Mouse (Mus musculus) lung, postnatal 0 days (tissue): ENCODE results near the gene Galnt14. TPM values are rescaled to one million over a fixed set of nuclear protein-coding genes. Genes with fewer than 3 reads are reported as not detected.

Source experiments
- ATAC-seq: fragments of 200-750 bp; cut with Nextera tagmentation; 2 replicates; pipeline ENCODE4 v1.8.0; 2017; ENCODE audit warnings: moderate library complexity
- DNase-seq: peaks from one replicate; pipeline ENCODE4 v3.0.0-alpha.2; 2016; ENCODE audit warnings: low spot score
- H3K27ac ChIP-seq: fragments of 300-500 bp; sonication (generic); 2 replicates; pipeline ENCODE4 v1.5.1; 2014; ENCODE audit warnings: antibody characterized with exemption, mild to moderate bottlenecking, low read length, mixed read lengths
- H3K27me3 ChIP-seq: fragments of 300-500 bp; sonication (generic); replicated peaks from 2 replicates; pipeline ENCODE4 v1.6.1; 2014; ENCODE audit warnings: low read length, mixed read lengths; ENCODE audit not compliant: insufficient read depth
- H3K36me3 ChIP-seq: fragments of 300-500 bp; sonication (generic); 2 replicates; pipeline ENCODE4 v1.6.1; 2014; ENCODE audit warnings: low read length, mixed read lengths; ENCODE audit not compliant: insufficient read depth
- H3K4me1 ChIP-seq: fragments of 300-500 bp; sonication (generic); 2 replicates; pipeline ENCODE4 v1.6.1; 2014; ENCODE audit warnings: antibody characterized with exemption, low read depth, low read length, mixed read lengths; ENCODE audit not compliant: insufficient read depth
- H3K4me2 ChIP-seq: fragments of 300-500 bp; sonication (generic); replicated peaks from 2 replicates; pipeline ENCODE4 v1.6.1; 2014; ENCODE audit warnings: low read depth, mild to moderate bottlenecking, low read length, moderate library complexity, mixed read lengths
- H3K4me3 ChIP-seq: fragments of 300-500 bp; sonication (generic); 2 replicates; pipeline ENCODE4 v1.5.1; 2014; ENCODE audit warnings: low read depth, low read length
- H3K9ac ChIP-seq: fragments of 300-500 bp; sonication (generic); replicated peaks from 2 replicates; pipeline ENCODE4 v1.6.1; 2014; ENCODE audit warnings: low read depth, mild to moderate bottlenecking
- H3K9me3 ChIP-seq: fragments of 300-500 bp; sonication (generic); 2 replicates; pipeline ENCODE4 v1.6.1; 2016; ENCODE audit warnings: low read length, mixed read lengths
- CTCF ChIP-seq: IDR thresholded peaks from 2 replicates; pipeline ENCODE4 v1.5.1; 2016; ENCODE audit warnings: antibody characterized with exemption, mild to moderate bottlenecking
- EP300 ChIP-seq: IDR thresholded peaks from 2 replicates; pipeline ENCODE4 v1.6.1; 2016; ENCODE audit warnings: antibody characterized with exemption, mild to moderate bottlenecking, control low read depth
- WGBS: fragments of 180-500 bp; shearing (Covaris S2); extraction: QIAGEN DNeasy Blood & Tissue Kit; methylation state at CpG from one replicate; pipeline ENCODE4 v1.1.7; 2014; 5-methylcytosine and 5-hydroxymethylcytosine counted together
- polyA plus RNA-seq: library from polyadenylated mRNA; unstranded; fragments of >200 nt; fragmentation: Nextera tagmentation; extraction: Ambion mirVana; gene quantifications from 2 replicates; pipeline ENCODE4 v1.2.1, GENCODE M21; 2015

The Galnt14 gene
- polyA plus RNA-seq, 1 experiment from 2014 or later: 0.06 TPM

- no peak for DNase-seq
Observed at GRCm38 (mm10) chr17:73701016-73701415, 9.2 kb downstream of the Galnt14 start.

GRCm38 (mm10) chr17:73699881-73700280 is 10.4 kb downstream of the Galnt14 start:
- Histone ChIP-seq H3K27me3 (no peaks in the 10 kb centered on the region), H3K4me1 (no peaks in the 10 kb centered on the region), H3K4me3 (no peak overlapping the region), H3K4me2 (no peak overlapping the region), H3K9ac (no peak overlapping the region), H3K36me3 (no peaks in the 10 kb centered on the region), H3K9me3 (no peaks in the 10 kb centered on the region), H3K27ac (no peak overlapping the region)
- no peak for TF ChIP-seq EP300
- TF ChIP-seq CTCF: no peak
- no peak for DNase-seq
- ATAC-seq: no peak
- WGBS: 59% methylated on average over 6 of the region's 6 CpGs

More at GRCm38 (mm10) chr17:73701016-73701415, 9.2 kb downstream of the Galnt14 start:
- ATAC-seq: no peak
- no peak overlapping the region for H3K9ac ChIP-seq
- H3K4me2 ChIP-seq: no peak overlapping the region
- no peak overlapping the region for H3K27ac ChIP-seq
- no peaks in the 10 kb centered on the region for H3K36me3 ChIP-seq
- no peaks in the 10 kb centered on the region for H3K4me1 ChIP-seq
- WGBS: 17% methylated on average over 7 of the region's 7 CpGs
- no peak overlapping the region for H3K4me3 ChIP-seq
- H3K27me3 ChIP-seq: no peaks in the 10 kb centered on the region
- TF ChIP-seq EP300: no peak
- TF ChIP-seq CTCF: no peak
- no peaks in the 10 kb centered on the region for H3K9me3 ChIP-seq

GRCm38 (mm10) chr17:73694206-73694952 is 15.9 kb downstream of the Galnt14 start:
- DNase-seq (no peak), ATAC-seq (no peak)
- H3K4me3 ChIP-seq: no peak overlapping the region
- 67% methylated on average over 3 of the region's 3 CpGs for WGBS
- no peak overlapping the region for H3K4me2 ChIP-seq
- no peaks in the 10 kb centered on the region for H3K4me1 ChIP-seq
- H3K27ac ChIP-seq: no peak overlapping the region
- H3K9ac ChIP-seq: no peak overlapping the region
- H3K36me3 ChIP-seq: no peaks in the 10 kb centered on the region
- no peak for TF ChIP-seq CTCF
- TF ChIP-seq EP300: no peak
- no peaks in the 10 kb centered on the region for H3K27me3 ChIP-seq
- H3K9me3 ChIP-seq: no peaks in the 10 kb centered on the region

- TF ChIP-seq CTCF (no peak), EP300 (no peak)
- ATAC-seq: no peak
- no peaks in the 10 kb centered on the region for H3K9me3 ChIP-seq
Observed at GRCm38 (mm10) chr17:73688261-73688660, 22.0 kb downstream of the Galnt14 start.

GRCm38 (mm10) chr17:73686292-73686691 is 24.0 kb downstream of the Galnt14 start:
- H3K27me3 ChIP-seq: no peaks in the 10 kb centered on the region
- H3K36me3 ChIP-seq: no peaks in the 10 kb centered on the region
- ATAC-seq: no peak
- no peaks in the 10 kb centered on the region for H3K4me1 ChIP-seq
- H3K27ac ChIP-seq: no peak overlapping the region
- no peak overlapping the region for H3K9ac ChIP-seq
- no peak overlapping the region for H3K4me3 ChIP-seq
- no peaks in the 10 kb centered on the region for H3K9me3 ChIP-seq
- no peak for DNase-seq
- WGBS: 73% methylated on average over 8 of the region's 8 CpGs
- TF ChIP-seq EP300: no peak
- no peak for TF ChIP-seq CTCF
- H3K4me2 ChIP-seq: no peak overlapping the region

More at GRCm38 (mm10) chr17:73688261-73688660, 22.0 kb downstream of the Galnt14 start:
- no peak overlapping the region for H3K9ac ChIP-seq
- no peak for DNase-seq
- H3K27me3 ChIP-seq: no peaks in the 10 kb centered on the region
- H3K36me3 ChIP-seq: no peaks in the 10 kb centered on the region
- no peak overlapping the region for H3K4me2 ChIP-seq
- H3K27ac ChIP-seq: no peak overlapping the region
- H3K4me3 ChIP-seq: no peak overlapping the region
- H3K4me1 ChIP-seq: no peaks in the 10 kb centered on the region
- 48% methylated on average over 3 of the region's 3 CpGs for WGBS

GRCm38 (mm10) chr17:73684746-73685145 is 25.5 kb downstream of the Galnt14 start:
- Histone ChIP-seq H3K27me3 (no peaks in the 10 kb centered on the region), H3K9me3 (no peaks in the 10 kb centered on the region), H3K4me1 (no peaks in the 10 kb centered on the region), H3K4me2 (no peak overlapping the region), H3K4me3 (no peak overlapping the region), H3K27ac (no peak overlapping the region), H3K9ac (no peak overlapping the region), H3K36me3 (no peaks in the 10 kb centered on the region)
- ATAC-seq: no peak
- DNase-seq: no peak
- 56% methylated on average over 5 of the region's 5 CpGs for WGBS
- TF ChIP-seq CTCF: no peak
- no peak for TF ChIP-seq EP300
